Mouse (Mus musculus): ENCODE data around the gene Hdhd3.

Gene Hdhd3

GRCm38 (mm10) chr4:62503374-62503970 is at the start of gene Hdhd3:
Hdhd3 (minus strand) TSS chr4:62503467.
- peak; percentile 22 for DNase-seq (ENCODE audit: low read depth)

GRCm38 (mm10) chr4:62551966-62552365 is 48.7 kb upstream of the Hdhd3 start:
- no peak for DNase-seq (ENCODE audit: low read depth)

- no peak for DNase-seq (ENCODE audit: low read depth)
Measured at GRCm38 (mm10) chr4:62544801-62545200, 41.5 kb upstream of the Hdhd3 start.

GRCm38 (mm10) chr4:62543782-62544181 is 40.5 kb upstream of the Hdhd3 start:
- DNase-seq (ENCODE audit: low read depth) = no peak

- no peak for DNase-seq (ENCODE audit: low read depth)
Measured at GRCm38 (mm10) chr4:62541802-62542201, 38.5 kb upstream of the Hdhd3 start.

- DNase-seq (ENCODE audit: low read depth) = no peak
Measured at GRCm38 (mm10) chr4:62533729-62534128, 30.5 kb upstream of the Hdhd3 start.

- no peak for DNase-seq (ENCODE audit: low read depth)
Measured at GRCm38 (mm10) chr4:62527655-62528054, 24.4 kb upstream of the Hdhd3 start.

- DNase-seq (ENCODE audit: low read depth) = no peak
Measured at GRCm38 (mm10) chr4:62526256-62526655, 23.0 kb upstream of the Hdhd3 start.

- DNase-seq (ENCODE audit: low read depth) = no peak
Measured at GRCm38 (mm10) chr4:62525489-62525811, 22.2 kb upstream of the Hdhd3 start.

GRCm38 (mm10) chr4:62524651-62525488 is 21.6 kb upstream of the Hdhd3 start, which contains the start of the genes Pole3 and 4933430I17Rik:
Pole3 (minus strand) TSS chr4:62525068.
4933430I17Rik (plus strand) TSS chr4:62525369.
- DNase-seq (ENCODE audit: low read depth) = peak; percentile 99

- peak; percentile 41 for DNase-seq (ENCODE audit: low read depth)
Measured at GRCm38 (mm10) chr4:62520892-62521400, 17.7 kb upstream of the Hdhd3 start.

- DNase-seq (ENCODE audit: low read depth) = peak; percentile 90
Measured at GRCm38 (mm10) chr4:62519849-62520233, 16.6 kb upstream of the Hdhd3 start, which contains the start of gene Alad. Alad (minus strand) TSS chr4:62519918.

GRCm38 (mm10) chr4:62519122-62519848 is 16.0 kb upstream of the Hdhd3 start:
- DNase-seq (ENCODE audit: low read depth) = no peak

GRCm38 (mm10) chr4:62518416-62519121 is 15.3 kb upstream of the Hdhd3 start:
- peak; percentile 54 for DNase-seq (ENCODE audit: low read depth)

GRCm38 (mm10) chr4:62517538-62518415 is 14.5 kb upstream of the Hdhd3 start:
- peak; percentile 35 for DNase-seq (ENCODE audit: low read depth)

- no peak for DNase-seq (ENCODE audit: low read depth)
Measured at GRCm38 (mm10) chr4:62517046-62517445, 13.8 kb upstream of the Hdhd3 start.

GRCm38 (mm10) chr4:62516579-62516978 is 13.3 kb upstream of the Hdhd3 start:
- no peak for DNase-seq (ENCODE audit: low read depth)

GRCm38 (mm10) chr4:62516079-62516478 is 12.8 kb upstream of the Hdhd3 start:
- no peak for DNase-seq (ENCODE audit: low read depth)

GRCm38 (mm10) chr4:62515490-62515889 is 12.2 kb upstream of the Hdhd3 start:
- DNase-seq (ENCODE audit: low read depth) = peak; percentile 77

GRCm38 (mm10) chr4:62514995-62515394 is 11.7 kb upstream of the Hdhd3 start:
- DNase-seq (ENCODE audit: low read depth) = no peak

GRCm38 (mm10) chr4:62513998-62514506 is 10.8 kb upstream of the Hdhd3 start:
- peak; percentile 25 for DNase-seq (ENCODE audit: low read depth)

Data from 416B (cell line).